Mouse (Mus musculus) forebrain, embryonic 11.5 days (tissue): Measurements from ENCODE around the gene Eci3. TPM values are rescaled to one million over a fixed set of nuclear protein-coding genes. Genes with fewer than 3 reads are reported as not detected.
A peak's percentile ranks its signal among the peaks of the same experiment; 100 is the strongest.
"Not testable (repeated sequence)": the region's sequence is repeated elsewhere in the genome, so short reads cannot be mapped to it uniquely, and the experiment has no call there.

ENCODE experiments used
- ATAC-seq: fragments of 200-750 bp; cut with Nextera tagmentation; replicated peaks from 2 replicates; pipeline ENCODE4 v1.8.0; 2017; ENCODE audit warnings: moderate TSS enrichment; ENCODE audit not compliant: low FRiP score
- DNase-seq: peaks from one replicate; pipeline ENCODE4 v3.0.0-alpha.2; 2017; ENCODE audit warnings: low spot score
- H3K27ac ChIP-seq: fragments of 300-500 bp; sonication (generic); 2 replicates; pipeline ENCODE4 v1.5.1; 2014; ENCODE audit warnings: low read depth, low read length
- H3K27me3 ChIP-seq: fragments of 300-500 bp; sonication (generic); 2 replicates; pipeline ENCODE4 v1.6.1; 2014; ENCODE audit warnings: mild to moderate bottlenecking, low read length, mixed read lengths; ENCODE audit not compliant: control insufficient read depth, insufficient read depth
- H3K36me3 ChIP-seq: fragments of 300-500 bp; sonication (generic); 2 replicates; pipeline ENCODE4 v1.6.1; 2014; ENCODE audit warnings: mild to moderate bottlenecking, low read length, moderate library complexity, mixed read lengths; ENCODE audit not compliant: control insufficient read depth, insufficient read depth
- H3K4me1 ChIP-seq: fragments of 300-500 bp; sonication (generic); replicated peaks from 2 replicates; pipeline ENCODE4 v1.6.1; 2014; ENCODE audit warnings: low read length, mixed read lengths; ENCODE audit not compliant: control insufficient read depth, insufficient read depth
- H3K4me2 ChIP-seq: fragments of 300-500 bp; sonication (generic); 2 replicates; pipeline ENCODE4 v1.6.1; 2014; ENCODE audit warnings: low read depth, mild to moderate bottlenecking, low read length, moderate library complexity, mixed read lengths; ENCODE audit not compliant: severe bottlenecking
- H3K4me3 ChIP-seq: fragments of 300-500 bp; sonication (generic); 2 replicates; pipeline ENCODE4 v1.5.1; 2014; ENCODE audit warnings: low read depth, low read length
- H3K9ac ChIP-seq: fragments of 300-500 bp; sonication (generic); 2 replicates; pipeline ENCODE4 v1.6.1; 2014; ENCODE audit warnings: low read length
- H3K9me3 ChIP-seq: fragments of 300-500 bp; sonication (generic); 2 replicates; pipeline ENCODE4 v1.6.1; 2016; ENCODE audit warnings: low read length, mixed read lengths; ENCODE audit not compliant: control insufficient read depth
- WGBS: fragments of 180-500 bp; shearing (Covaris S2); extraction: QIAGEN DNeasy Blood & Tissue Kit; methylation state at CpG from one replicate; pipeline ENCODE4 v1.1.7; 2014; 5-methylcytosine and 5-hydroxymethylcytosine counted together
- polyA plus RNA-seq: library from polyadenylated mRNA; unstranded; fragments of >200 nt; fragmentation: Nextera tagmentation; extraction: Ambion mirVana; gene quantifications from 2 replicates; pipeline ENCODE4 v1.2.1, GENCODE M21; 2014

Eci3 gene
- polyA plus RNA-seq, 1 experiment from 2014 or later, result 0.59 TPM

DNA sequence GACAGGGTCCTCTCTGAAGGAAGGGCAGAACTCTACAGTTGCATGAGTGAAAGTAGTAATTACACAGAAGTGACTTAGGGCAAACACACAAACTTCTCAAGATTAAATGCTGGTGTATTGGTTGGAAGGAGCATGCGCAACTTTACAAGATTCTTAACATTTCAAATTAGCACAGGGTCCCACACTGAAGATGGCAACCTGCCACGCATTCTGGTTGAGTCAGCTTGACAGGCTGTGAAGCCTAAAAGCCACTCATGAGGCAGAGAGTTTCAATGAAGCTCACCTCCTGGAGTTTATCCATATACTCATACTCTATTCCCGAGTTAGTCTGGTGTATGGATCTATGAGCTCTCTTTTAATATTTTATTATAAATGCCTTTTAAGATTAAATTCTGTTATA, 5.5 kb downstream of the Eci3 start:
- ATAC-seq, H3K27ac ChIP-seq, H3K9ac ChIP-seq, DNase-seq, H3K4me2 ChIP-seq, H3K27me3 ChIP-seq, H3K9me3 ChIP-seq, H3K4me1 ChIP-seq, H3K36me3 ChIP-seq, H3K4me3 ChIP-seq: not testable (repeated sequence)
- WGBS, result 83% methylated on average over 3 of the region's 3 CpGs

DNA sequence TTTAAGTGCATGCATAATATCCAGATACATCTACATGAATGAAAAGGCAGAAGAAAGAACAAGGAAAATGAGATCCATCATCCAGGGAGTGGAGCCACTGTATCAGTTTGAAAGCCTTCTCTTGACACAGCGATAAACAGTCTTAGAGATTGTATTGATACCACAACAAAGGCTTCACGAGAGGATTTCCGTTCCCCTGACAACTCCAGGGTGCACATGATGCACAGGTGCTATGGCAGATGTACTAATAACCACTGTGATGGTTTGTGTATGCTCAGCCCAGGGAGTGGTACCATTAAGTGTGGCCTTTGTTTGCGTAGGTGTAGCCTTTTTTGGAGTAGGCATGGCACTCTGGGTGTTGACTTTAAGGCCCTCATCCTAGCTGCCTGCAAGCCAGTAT, 6.7 kb downstream of the Eci3 start:
- Histone ChIP-seq H3K9me3 (no peaks in the 10 kb centered on the region), H3K27ac (no peak overlapping the region), H3K4me3 (no peak overlapping the region), H3K27me3 (no peaks in the 10 kb centered on the region), H3K4me1 (no peaks in the 10 kb centered on the region), H3K4me2 (no peak overlapping the region), H3K9ac (no peak overlapping the region), H3K36me3 (no peaks in the 10 kb centered on the region)
- DNase-seq (no peak), ATAC-seq (no peak)
- WGBS, result 88% methylated on average over 4 of the region's 4 CpGs

DNA sequence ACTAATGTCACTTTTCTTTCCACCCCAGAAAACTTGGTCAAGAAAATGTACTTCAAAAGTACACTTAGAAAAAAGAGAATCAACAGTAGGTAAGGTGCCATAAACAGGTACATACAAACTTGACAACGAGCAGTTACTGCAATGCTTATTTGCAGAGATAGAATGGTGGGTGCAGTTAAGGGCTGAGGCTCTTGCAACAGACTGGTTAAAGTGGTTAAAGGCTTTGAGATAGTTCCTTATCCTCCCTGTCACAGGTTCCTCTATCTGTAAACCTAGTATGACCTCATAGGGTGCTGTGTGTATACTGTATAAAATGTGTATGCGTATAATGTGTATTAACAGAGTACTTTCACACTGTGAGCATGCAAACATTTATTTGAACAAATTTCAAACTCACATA, 12.2 kb downstream of the Eci3 start:
- H3K9me3 ChIP-seq, H3K4me1 ChIP-seq, H3K4me2 ChIP-seq, H3K9ac ChIP-seq, ATAC-seq, H3K36me3 ChIP-seq, H3K27ac ChIP-seq, DNase-seq, H3K4me3 ChIP-seq, H3K27me3 ChIP-seq: not testable (repeated sequence)
- WGBS, result 96% methylated on average over 2 of the region's 2 CpGs

DNA sequence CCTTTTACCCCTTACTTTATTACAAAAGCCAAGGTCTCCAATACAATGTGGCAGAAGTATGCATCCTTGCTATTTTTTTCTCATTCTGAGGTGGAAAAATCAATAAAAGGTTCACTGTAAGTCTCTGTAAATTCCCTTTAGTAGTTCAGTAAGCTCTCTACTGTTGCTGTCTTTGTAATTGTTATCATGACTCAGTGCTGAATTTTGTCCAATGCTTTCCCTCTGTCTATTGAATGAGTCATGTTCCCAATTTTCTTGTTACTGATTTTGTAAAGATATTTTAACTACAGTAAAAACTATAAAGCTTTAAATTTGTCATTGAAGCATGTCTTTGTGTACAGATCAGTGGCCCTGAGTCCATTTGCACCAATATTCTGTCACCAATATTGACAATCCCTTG, 21.2 kb downstream of the Eci3 start:
- Histone ChIP-seq H3K27me3 (no peaks in the 10 kb centered on the region), H3K9me3 (no peaks in the 10 kb centered on the region), H3K4me3 (no peak overlapping the region), H3K36me3 (no peaks in the 10 kb centered on the region), H3K4me2 (no peak overlapping the region), H3K9ac (no peak overlapping the region), H3K4me1 (no peaks in the 10 kb centered on the region), H3K27ac (no peak overlapping the region)
- ATAC-seq (no peak), DNase-seq (no peak)

DNA sequence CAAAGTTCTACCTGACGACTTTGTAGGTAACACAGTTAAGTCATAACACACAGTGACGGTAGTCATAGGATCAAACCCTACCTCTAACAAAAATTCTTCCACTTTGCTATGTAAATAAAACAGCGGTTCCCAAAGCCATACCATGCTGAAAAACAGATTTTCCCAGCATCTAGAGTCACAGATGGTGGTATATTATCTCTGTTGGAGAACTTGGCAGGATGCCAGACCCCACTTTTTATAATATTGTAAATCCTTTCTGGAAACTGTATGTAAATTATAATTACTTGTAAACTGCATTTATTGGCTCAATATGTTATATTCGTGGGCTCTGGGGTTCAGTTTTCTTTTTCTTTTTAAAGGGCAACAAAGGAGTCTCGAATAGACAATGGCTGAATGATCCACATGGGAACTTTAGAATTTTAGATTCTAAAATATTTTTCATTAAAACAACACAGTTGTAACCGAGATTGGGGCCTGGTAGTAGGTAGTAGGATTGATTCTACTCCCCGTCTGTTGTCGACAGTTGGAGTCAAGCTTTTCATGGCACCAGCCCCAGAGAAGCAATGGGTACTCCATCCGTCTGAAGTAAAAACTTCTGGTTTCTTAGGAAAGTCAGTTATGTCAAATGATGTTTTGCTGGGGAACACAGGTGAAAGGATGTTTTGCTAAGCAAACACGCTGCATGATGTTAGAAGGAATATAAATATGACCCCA, 28.5 kb downstream of the Eci3 start:
- ATAC-seq (no peak), DNase-seq (no peak)
- 84% methylated on average over 10 of the region's 10 CpGs for whole genome bisulfite sequencing
- H3K9me3 ChIP-seq, result no peaks in the 10 kb centered on the region
- H3K9ac ChIP-seq, result no peak overlapping the region
- no peak overlapping the region for H3K4me3 ChIP-seq
- H3K27me3 ChIP-seq, result no peaks in the 10 kb centered on the region
- H3K36me3 ChIP-seq, result no peaks in the 10 kb centered on the region
- H3K27ac ChIP-seq, result no peak overlapping the region
- H3K4me1 ChIP-seq, result no peaks in the 10 kb centered on the region
- H3K4me2 ChIP-seq, result no peak overlapping the region

DNA sequence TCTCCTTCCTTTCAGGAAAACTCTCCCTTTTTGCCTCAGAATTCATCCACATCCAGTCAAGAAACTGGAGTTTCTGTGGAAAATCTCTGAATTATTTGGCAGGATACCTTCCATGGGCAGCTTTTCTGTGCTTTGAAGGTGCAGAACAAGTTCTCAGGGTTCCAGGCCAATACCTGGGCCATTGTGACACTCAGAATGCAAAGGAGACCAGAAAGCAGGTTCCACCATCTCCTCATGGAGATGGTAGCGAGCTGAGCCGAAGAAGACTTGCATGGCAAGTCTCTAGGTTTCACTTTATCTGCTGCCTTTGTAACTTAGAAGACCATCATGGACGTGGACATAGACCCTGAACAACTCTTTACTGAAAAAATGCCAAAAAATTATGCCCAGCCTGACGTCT, 39.4 kb downstream of the Eci3 start, which contains the start of the genes Fam217a and 4933417A18Rik:
Fam217a (minus strand) TSS at position 101 of the 400 bp plus-strand sequence.
4933417A18Rik (plus strand) TSS at position 200 of the 400 bp plus-strand sequence.
- Histone ChIP-seq H3K4me2 (no peak within 1 kb of the TSS), H3K9me3 (no peaks in the 10 kb centered on the region), H3K4me1 (no peaks in the 10 kb centered on the region), H3K4me3 (no peak within 1 kb of the TSS), H3K9ac (no peak within 1 kb of the TSS), H3K27me3 (no peaks in the 10 kb centered on the region), H3K36me3 (no peaks in the 10 kb centered on the region), H3K27ac (no peak within 1 kb of the TSS)
- WGBS, result 85% methylated on average over 4 of the region's 4 CpGs
- DNase-seq, result no peak
- ATAC-seq, result no peak

DNA sequence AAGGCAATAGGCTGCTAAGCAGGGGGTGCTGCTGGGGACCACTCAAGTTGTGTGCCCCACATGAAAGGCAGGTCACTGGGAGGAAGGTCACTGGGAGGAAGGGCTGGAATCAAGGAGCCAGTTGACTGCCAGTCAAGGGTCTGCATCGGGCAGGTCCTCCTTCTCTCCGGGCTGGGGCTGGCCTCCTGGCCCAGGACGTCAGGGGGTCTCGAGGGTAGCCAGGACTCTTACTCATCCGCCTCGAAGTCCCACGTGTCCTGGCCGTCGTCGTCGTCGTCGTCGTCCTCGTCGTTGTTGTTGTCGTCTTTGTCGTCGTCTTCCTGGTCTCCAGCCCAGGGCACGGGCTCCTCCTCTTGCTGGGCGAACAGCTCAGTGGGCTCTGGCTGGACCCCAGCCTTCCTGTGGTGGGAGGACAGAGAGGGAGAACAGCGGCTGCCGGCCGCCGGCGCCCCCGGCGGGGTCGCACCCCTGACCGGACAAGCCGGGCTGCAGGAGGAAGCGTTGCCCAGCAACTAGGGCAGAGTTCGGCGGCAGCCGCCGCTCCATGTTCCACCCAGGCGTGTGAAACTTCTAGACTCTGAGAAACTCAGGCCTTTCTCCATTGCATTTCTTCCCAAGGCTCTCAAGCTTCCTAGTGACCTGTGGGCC, 47.0 kb downstream of the Eci3 start:
- Histone ChIP-seq H3K4me3 (no peak overlapping the region), H3K27me3 (no peaks in the 10 kb centered on the region), H3K9me3 (no peaks in the 10 kb centered on the region), H3K36me3 (no peaks in the 10 kb centered on the region), H3K9ac (no peak overlapping the region), H3K4me1 (no peaks in the 10 kb centered on the region), H3K4me2 (0 out of 2 replicates have a peak overlapping the region, but pooled peaks have one; percentile 22), H3K27ac (no peak overlapping the region)
- DNase-seq (peak; percentile 54), ATAC-seq (no peak)
- 49% methylated on average over 37 of the region's 37 CpGs for WGBS

DNA sequence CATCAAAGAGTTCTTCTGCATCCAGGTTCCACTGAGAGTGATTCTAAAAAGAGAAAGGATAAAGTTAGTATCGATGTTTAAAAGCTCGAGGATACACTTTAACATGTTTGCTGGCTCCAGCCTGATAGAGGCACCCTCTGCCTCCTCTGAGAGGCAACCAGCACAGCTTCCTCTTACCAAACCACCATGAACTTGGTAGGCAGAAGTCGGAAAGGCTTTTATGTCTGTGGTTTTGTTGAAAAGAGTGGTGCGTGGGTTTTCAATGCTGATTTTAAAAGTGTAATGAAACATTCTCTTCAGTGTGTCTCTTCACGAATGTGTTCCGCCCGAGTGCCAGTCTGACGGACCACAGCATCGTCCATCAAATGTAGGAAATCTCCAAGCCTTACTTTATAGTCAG, 49.0 kb downstream of the Eci3 start:
- H3K4me2 ChIP-seq, result no peak overlapping the region
- no peaks in the 10 kb centered on the region for H3K36me3 ChIP-seq
- no peak overlapping the region for H3K4me3 ChIP-seq
- H3K9ac ChIP-seq, result no peak overlapping the region
- WGBS, result 87% methylated on average over 9 of the region's 9 CpGs
- no peaks in the 10 kb centered on the region for H3K27me3 ChIP-seq
- H3K9me3 ChIP-seq, result no peaks in the 10 kb centered on the region
- no peak overlapping the region for H3K27ac ChIP-seq
- DNase-seq (no peak), ATAC-seq (no peak)
- H3K4me1 ChIP-seq, result no peaks in the 10 kb centered on the region
